Mouse (Mus musculus) liver, adult 2 months (tissue): ENCODE measurements around the gene Upf1.

Experiments
- CTCF ChIP-seq: fragments of 200-500 bp; IDR thresholded peaks from 2 replicates; pipeline ENCODE4 v1.5.1; 2011; ENCODE audit warnings: low read depth, low read length, control low read depth
- POLR2A ChIP-seq: fragments of 200-500 bp; IDR thresholded peaks from 2 replicates; pipeline ENCODE4 v1.6.1; 2011; ENCODE audit warnings: low read length, control low read depth; ENCODE audit not compliant: insufficient read depth; ENCODE audit errors: extremely low read depth

- TF ChIP-seq CTCF (peak; percentile 77), POLR2A (no peak)
Observed at GRCm38 (mm10) chr8:70309311-70309710, 43.8 kb downstream of the Upf1 start.
